Mouse (Mus musculus) retina, adult 2 months (tissue): ENCODE results near the gene 5730522E02Rik.

Experiments
- DNase-seq: peaks from one replicate; pipeline ENCODE4 v3.0.0-alpha.2; 2012; ENCODE audit warnings: low read depth, low spot score

The 5730522E02Rik gene

DNA sequence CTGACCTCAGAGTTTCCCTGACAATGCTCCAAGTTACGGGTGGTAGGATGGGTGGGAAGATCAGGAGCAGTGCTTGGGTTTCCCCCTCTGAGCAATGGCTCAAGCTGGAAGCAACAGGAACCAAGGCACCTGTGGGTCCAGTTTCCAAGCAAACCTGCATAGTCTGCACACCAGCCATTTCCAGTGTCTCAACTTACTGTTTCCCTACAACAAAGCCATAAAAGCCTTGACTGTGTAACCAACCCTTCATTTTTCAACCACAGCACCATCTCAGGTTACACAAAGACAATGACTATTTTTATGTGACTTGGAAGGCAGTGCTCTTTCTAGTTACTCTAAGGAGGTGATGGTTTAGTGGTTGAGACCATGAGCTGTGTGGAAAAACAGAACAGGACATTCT, 530.7 kb downstream of the 5730522E02Rik start:
- DNase-seq, result no peak

DNA sequence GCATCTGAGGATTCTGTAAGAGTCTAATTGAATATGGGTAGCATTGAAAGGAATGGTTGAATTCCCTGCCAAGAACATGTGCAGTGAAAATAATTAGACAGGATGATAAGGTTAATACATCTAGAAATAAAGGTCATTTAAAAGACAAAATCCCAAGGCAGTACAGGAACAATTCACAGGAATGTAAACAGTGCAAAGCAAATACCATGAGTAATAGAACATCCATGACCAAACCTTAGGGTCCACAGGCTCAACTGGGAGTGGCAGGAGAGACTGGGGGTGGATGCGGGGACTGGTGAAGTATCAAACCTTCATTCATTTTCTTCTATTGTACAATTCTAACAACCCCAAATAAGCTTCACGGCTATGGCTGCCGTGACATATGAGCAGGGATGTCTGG, 536.4 kb downstream of the 5730522E02Rik start:
- DNase-seq, result no peak

- DNase-seq, result no peak
Observed at GRCm38 (mm10) chr11:25670018-25670417, 540.5 kb downstream of the 5730522E02Rik start.

GRCm38 (mm10) chr11:25664562-25665104, 545.9 kb downstream of the 5730522E02Rik start:
- DNase-seq, result no peak

- DNase-seq, result no peak
Observed at GRCm38 (mm10) chr11:25646282-25646681, 564.3 kb downstream of the 5730522E02Rik start.

- no peak for DNase-seq
Observed at GRCm38 (mm10) chr11:25644767-25645622, 565.6 kb downstream of the 5730522E02Rik start.

DNA sequence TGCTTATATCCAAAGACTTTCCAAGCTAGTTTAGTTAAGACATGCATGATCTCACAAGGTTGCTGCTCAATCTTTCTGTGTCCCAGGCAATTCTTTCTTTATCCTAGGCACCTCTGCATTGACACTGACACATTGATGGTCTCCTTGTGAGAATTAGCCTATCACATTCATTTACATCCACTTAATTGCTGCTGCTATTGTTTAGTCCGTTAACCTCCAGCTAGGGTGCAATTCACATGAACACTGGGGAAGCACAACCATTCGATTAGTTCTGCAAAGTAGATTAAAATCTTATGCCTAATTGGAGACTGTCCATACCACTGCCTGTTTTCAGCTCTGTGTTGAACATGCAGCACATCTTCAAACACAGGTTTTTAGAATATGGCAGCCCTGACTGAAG, 603.7 kb downstream of the 5730522E02Rik start:
- no peak for DNase-seq

DNA sequence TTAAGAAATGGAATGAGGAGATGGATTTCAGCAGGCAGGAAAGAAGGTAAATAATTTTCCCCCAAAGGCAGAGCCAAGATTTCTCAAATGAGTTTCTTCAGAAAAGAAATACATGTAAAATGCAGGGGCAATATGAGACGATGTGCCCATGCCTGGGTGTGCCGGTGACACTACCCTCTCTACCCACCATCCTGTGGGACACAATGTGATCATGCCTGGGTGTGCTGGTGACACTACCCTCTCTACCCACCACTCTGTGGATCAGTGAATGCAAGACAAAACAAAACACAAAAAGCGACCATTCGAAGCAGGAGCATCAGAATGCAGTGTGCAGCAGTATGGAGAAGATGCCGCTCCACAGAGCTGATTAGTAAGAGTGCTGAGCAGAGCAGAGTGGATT, 610.5 kb downstream of the 5730522E02Rik start:
- DNase-seq, result no peak

- no peak for DNase-seq
Observed at GRCm38 (mm10) chr11:25595303-25595702, 615.3 kb downstream of the 5730522E02Rik start.

DNA sequence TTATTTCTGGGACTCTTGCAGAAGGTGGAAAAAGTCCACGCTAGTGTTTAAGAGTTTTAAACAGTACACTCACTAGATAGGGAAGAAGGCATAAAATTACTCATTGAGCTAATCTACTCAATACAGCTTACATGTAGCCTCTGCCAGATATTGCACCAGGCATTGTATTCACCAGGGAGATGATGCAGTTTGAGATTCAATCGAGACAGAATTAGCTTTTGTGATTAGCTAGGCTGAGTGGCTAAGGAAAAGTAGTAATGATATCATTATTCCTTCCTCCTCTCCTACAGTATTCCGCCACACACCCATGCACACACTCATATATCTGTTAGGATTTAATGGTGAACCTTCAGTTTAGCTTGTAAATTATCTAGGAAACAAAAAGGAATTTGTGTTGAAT, 615.8 kb downstream of the 5730522E02Rik start:
- DNase-seq, result no peak

GRCm38 (mm10) chr11:25592268-25592667, 618.3 kb downstream of the 5730522E02Rik start:
- DNase-seq, result no peak

- no peak for DNase-seq
Observed at GRCm38 (mm10) chr11:25590215-25590614, 620.3 kb downstream of the 5730522E02Rik start.

GRCm38 (mm10) chr11:25589509-25589908, 621.1 kb downstream of the 5730522E02Rik start:
- no peak for DNase-seq

DNA sequence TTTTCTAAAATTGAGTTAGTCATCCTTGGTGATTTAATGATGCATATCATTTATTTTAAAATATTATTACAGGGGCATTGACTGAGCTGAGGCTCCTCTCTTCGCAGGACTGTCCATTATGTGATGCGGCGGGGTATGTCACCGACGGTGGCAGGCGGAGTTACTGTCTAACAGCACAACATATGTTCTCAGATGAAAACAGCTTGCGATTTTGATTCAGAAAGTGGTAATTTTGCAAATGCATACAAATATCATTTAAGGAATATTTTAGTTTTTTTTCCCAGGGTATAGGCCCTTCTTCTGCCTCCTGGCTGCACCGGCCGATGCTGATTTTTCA, 636.5 kb downstream of the 5730522E02Rik start:
- DNase-seq, result no peak

DNA sequence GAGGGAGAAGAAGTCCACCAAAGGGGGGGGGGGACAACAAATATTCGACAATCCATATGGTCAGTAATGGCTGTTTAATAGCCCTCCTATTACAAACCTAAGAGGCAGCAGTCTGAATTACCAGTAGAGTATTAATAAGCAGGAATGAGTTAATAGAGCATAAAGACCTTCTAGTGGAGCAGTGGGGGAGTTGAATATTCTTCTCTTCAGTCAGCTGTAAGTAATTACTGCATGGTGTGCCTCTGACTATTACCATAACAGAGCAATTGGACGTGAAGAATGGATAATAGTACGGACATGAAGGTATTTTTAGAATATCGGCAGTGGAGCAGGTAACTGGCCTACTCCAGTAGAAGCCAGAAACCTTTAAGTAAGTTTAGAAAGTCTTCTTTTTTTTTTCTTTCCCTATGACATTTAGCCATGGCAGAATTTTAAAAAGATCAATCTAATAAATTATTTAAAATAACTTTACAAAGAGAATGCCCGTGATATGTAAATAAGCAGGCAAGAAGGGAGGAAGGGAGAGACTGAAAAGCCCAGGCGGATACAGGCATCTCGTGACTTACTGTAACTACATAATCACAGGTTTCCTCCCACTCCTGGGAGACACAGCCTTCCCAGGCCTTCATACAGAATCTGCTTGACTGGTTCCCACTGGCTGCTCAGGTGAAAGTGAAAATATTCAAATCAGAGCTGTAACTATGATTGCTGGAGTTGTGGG, 637.0 kb downstream of the 5730522E02Rik start:
- no peak for DNase-seq

GRCm38 (mm10) chr11:25571396-25571795, 639.2 kb downstream of the 5730522E02Rik start:
- DNase-seq, result no peak
